Mouse (Mus musculus) heart, postnatal 0 days (tissue): ENCODE results near the gene Kmt5c. TPM values are rescaled to one million over a fixed set of nuclear protein-coding genes. Genes with fewer than 3 reads are reported as not detected.
A peak's percentile ranks its signal among the peaks of the same experiment; 100 is the strongest.
"Not testable (repeated sequence)": the region's sequence is repeated elsewhere in the genome, so short reads cannot be mapped to it uniquely, and the experiment has no call there.

ENCODE experiments used
- ATAC-seq: fragments of 200-750 bp; cut with Nextera tagmentation; 2 replicates; pipeline ENCODE4 v1.8.0; 2017; ENCODE audit warnings: low read depth, moderate number of reproducible peaks, moderate library complexity; ENCODE audit not compliant: insufficient read depth
- DNase-seq: peaks from one replicate; pipeline ENCODE4 v3.0.0-alpha.2; 2016; ENCODE audit warnings: low spot score
- H3K27ac ChIP-seq: fragments of 300-500 bp; sonication (generic); 2 replicates; pipeline ENCODE4 v1.5.1; 2014; ENCODE audit warnings: low read depth, mild to moderate bottlenecking
- H3K27me3 ChIP-seq: fragments of 300-500 bp; sonication (generic); 2 replicates; pipeline ENCODE4 v1.6.1; 2014; ENCODE audit warnings: low read length, mixed read lengths; ENCODE audit not compliant: control insufficient read depth, insufficient read depth
- H3K36me3 ChIP-seq: fragments of 300-500 bp; sonication (generic); replicated peaks from 2 replicates; pipeline ENCODE4 v1.6.1; 2014; ENCODE audit warnings: low read length, mixed read lengths; ENCODE audit not compliant: control insufficient read depth, insufficient read depth
- H3K4me1 ChIP-seq: fragments of 300-500 bp; sonication (generic); 2 replicates; pipeline ENCODE4 v1.6.1; 2014; ENCODE audit warnings: antibody characterized with exemption; ENCODE audit not compliant: control insufficient read depth, insufficient read depth
- H3K4me2 ChIP-seq: fragments of 300-500 bp; sonication (generic); 2 replicates; pipeline ENCODE4 v1.6.1; 2014; ENCODE audit warnings: low read depth, mild to moderate bottlenecking, low read length, moderate library complexity
- H3K4me3 ChIP-seq: fragments of 300-500 bp; sonication (generic); 2 replicates; pipeline ENCODE4 v1.5.1; 2014; ENCODE audit warnings: low read depth, low read length
- H3K9ac ChIP-seq: fragments of 300-500 bp; sonication (generic); replicated peaks from 2 replicates; pipeline ENCODE4 v1.6.1; 2014; ENCODE audit warnings: low read depth, low read length, mixed read lengths
- H3K9me3 ChIP-seq: fragments of 300-500 bp; sonication (generic); replicated peaks from 2 replicates; pipeline ENCODE4 v1.6.1; 2016; ENCODE audit warnings: low read length; ENCODE audit not compliant: control insufficient read depth
- CTCF ChIP-seq: IDR thresholded peaks from 2 replicates; pipeline ENCODE4 v1.5.1; 2016; ENCODE audit warnings: antibody characterized with exemption, control low read depth, low read depth
- EP300 ChIP-seq: IDR thresholded peaks from 2 replicates; pipeline ENCODE4 v1.6.1; 2016; ENCODE audit warnings: antibody characterized with exemption, low read depth
- WGBS: fragments of 180-500 bp; shearing (Covaris S2); extraction: QIAGEN DNeasy Blood & Tissue Kit; methylation state at CpG from one replicate; pipeline ENCODE4 v1.1.7; 2014; 5-methylcytosine and 5-hydroxymethylcytosine counted together
- polyA plus RNA-seq: library from polyadenylated mRNA; unstranded; fragments of >200 nt; fragmentation: Nextera tagmentation; extraction: Ambion mirVana; gene quantifications from 2 replicates; pipeline ENCODE4 v1.2.1, GENCODE M21; 2015
- total RNA-seq: library from RNA; depleted of rRNA; stranded (reverse); fragments of >200 nt; gene quantifications from 2 replicates; pipeline ENCODE4 v1.2.3, GENCODE M21; 2014; ENCODE audit warnings: low replicate concordance

Kmt5c gene
- total and polyA plus RNA-seq, 2 experiments from 2014 or later, result 38.3 to 62.9 TPM

GRCm38 (mm10) chr7:4783667-4784268 is 43.9 kb downstream of the Kmt5c start:
- TF ChIP-seq CTCF, result no peak
- H3K4me2 ChIP-seq, result no peak overlapping the region
- ATAC-seq, result no peak
- no peak overlapping the region for H3K27ac ChIP-seq
- 58% methylated on average over 14 of the region's 14 CpGs for WGBS
- H3K4me1 ChIP-seq, result peaks cover 5% of the 10 kb centered on the region; the same call in 1 of the 2 replicates
- H3K36me3 ChIP-seq, result no peaks in the 10 kb centered on the region
- no peaks in the 10 kb centered on the region for H3K9me3 ChIP-seq
- H3K4me3 ChIP-seq, result no peak overlapping the region
- H3K9ac ChIP-seq, result no peak overlapping the region
- peaks cover 15% of the 10 kb centered on the region for H3K27me3 ChIP-seq
- DNase-seq, result no peak

GRCm38 (mm10) chr7:4788499-4789435 is 48.9 kb downstream of the Kmt5c start:
- ATAC-seq, result peak; percentile 29
- TF ChIP-seq EP300 (no peak), CTCF (peak; percentile 23; the same call in 1 of the 2 replicates)
- H3K4me3 ChIP-seq, result peak overlapping the region; percentile 61
- WGBS, result 2% methylated on average over 55 of the region's 64 CpGs
- H3K27me3 ChIP-seq, result no peaks in the 10 kb centered on the region
- H3K27ac ChIP-seq, result peak overlapping the region; percentile 56
- H3K9ac ChIP-seq, result peak overlapping the region; percentile 80
- peak overlapping the region; percentile 86 for H3K4me2 ChIP-seq
- H3K4me1 ChIP-seq, result peaks cover 6% of the 10 kb centered on the region; the same call in 1 of the 2 replicates
- peaks cover under 1% of the 10 kb centered on the region; the same call in 1 of the 2 replicates for H3K36me3 ChIP-seq
- DNase-seq, result peak; percentile 58
- H3K9me3 ChIP-seq, result no peaks in the 10 kb centered on the region

GRCm38 (mm10) chr7:4789436-4789935 is 49.6 kb downstream of the Kmt5c start, which contains the start of gene Tmem238:
Gene Tmem238 (minus strand): TSS chr7:4789656.
- H3K9ac ChIP-seq, result peak within 1 kb of the TSS; percentile 80
- no peak for TF ChIP-seq CTCF
- WGBS, result 8% methylated on average over 40 of the region's 40 CpGs
- peak within 1 kb of the TSS; percentile 61 for H3K4me3 ChIP-seq
- H3K36me3 ChIP-seq, result peaks cover 8% of the 10 kb centered on the region
- H3K4me2 ChIP-seq, result peak within 1 kb of the TSS; percentile 86
- ATAC-seq, result no peak
- no peaks in the 10 kb centered on the region for H3K27me3 ChIP-seq
- H3K27ac ChIP-seq, result peak within 1 kb of the TSS; percentile 56
- no peak for DNase-seq
- no peaks in the 10 kb centered on the region for H3K9me3 ChIP-seq
- H3K4me1 ChIP-seq, result peaks cover 6% of the 10 kb centered on the region; the same call in 1 of the 2 replicates

GRCm38 (mm10) chr7:4792278-4793212 is 52.6 kb downstream of the Kmt5c start, which contains the start of gene Rpl28:
Gene Rpl28 (plus strand): TSS chr7:4792874.
- peaks cover 6% of the 10 kb centered on the region; the same call in 1 of the 2 replicates for H3K4me1 ChIP-seq
- H3K4me2 ChIP-seq, result peak within 1 kb of the TSS; percentile 79
- H3K27me3 ChIP-seq, result no peaks in the 10 kb centered on the region
- H3K9me3 ChIP-seq, result no peaks in the 10 kb centered on the region
- H3K4me3 ChIP-seq, result peak within 1 kb of the TSS; percentile 74
- 1% methylated on average over 50 of the region's 54 CpGs for WGBS
- H3K9ac ChIP-seq, result peak within 1 kb of the TSS; percentile 88
- H3K36me3 ChIP-seq, result peaks cover 30% of the 10 kb centered on the region
- peak; percentile 91 for ATAC-seq
- peak within 1 kb of the TSS; percentile 95 for H3K27ac ChIP-seq
- DNase-seq, result peak; percentile 99
- no peak for TF ChIP-seq EP300
- TF ChIP-seq CTCF, result no peak

GRCm38 (mm10) chr7:4793248-4793647 is 53.3 kb downstream of the Kmt5c start:
- WGBS, result 1% methylated on average over 31 of the region's 31 CpGs
- peak; percentile 5; the same call in 1 of the 2 replicates for ATAC-seq
- H3K27me3 ChIP-seq, DNase-seq, H3K9me3 ChIP-seq, H3K4me1 ChIP-seq: not testable (repeated sequence)
- peak overlapping the region; percentile 79 for H3K4me2 ChIP-seq
- peak overlapping the region; percentile 74 for H3K4me3 ChIP-seq
- H3K36me3 ChIP-seq, result peaks cover 33% of the 10 kb centered on the region
- H3K9ac ChIP-seq, result peak overlapping the region; percentile 88
- peak overlapping the region; percentile 95 for H3K27ac ChIP-seq
